Mouse (Mus musculus) embryonic facial prominence, embryonic 13.5 days (tissue): ENCODE measurements around the gene Tlk2. TPM values are rescaled to one million over a fixed set of nuclear protein-coding genes. Genes with fewer than 3 reads are reported as not detected.

Experiments used
- ATAC-seq: fragments of 200-750 bp; cut with Nextera tagmentation; 2 replicates; pipeline ENCODE4 v1.8.0; 2017; ENCODE audit warnings: low read depth; ENCODE audit not compliant: insufficient number of reproducible peaks, insufficient read depth, low FRiP score, low TSS enrichment
- H3K27ac ChIP-seq: fragments of 300-500 bp; sonication (generic); 2 replicates; pipeline ENCODE4 v1.5.1; 2015; ENCODE audit warnings: moderate library complexity, mild to moderate bottlenecking, inconsistent platforms
- H3K27me3 ChIP-seq: fragments of 300-500 bp; sonication (generic); 2 replicates; pipeline ENCODE4 v1.6.1; 2015; ENCODE audit warnings: mild to moderate bottlenecking, inconsistent platforms
- H3K36me3 ChIP-seq: fragments of 300-500 bp; sonication (generic); 2 replicates; pipeline ENCODE4 v1.6.1; 2015; ENCODE audit warnings: mild to moderate bottlenecking, inconsistent platforms
- H3K4me1 ChIP-seq: fragments of 300-500 bp; sonication (generic); 2 replicates; pipeline ENCODE4 v1.6.1; 2015; ENCODE audit warnings: inconsistent platforms
- H3K4me2 ChIP-seq: fragments of 300-500 bp; sonication (generic); 2 replicates; pipeline ENCODE4 v1.6.1; 2015; ENCODE audit warnings: moderate library complexity, mild to moderate bottlenecking, inconsistent platforms
- H3K4me3 ChIP-seq: fragments of 300-500 bp; sonication (generic); 2 replicates; pipeline ENCODE4 v1.5.1; 2015; ENCODE audit warnings: mild to moderate bottlenecking, inconsistent platforms
- H3K9ac ChIP-seq: fragments of 300-500 bp; sonication (generic); 2 replicates; pipeline ENCODE4 v1.6.1; 2015; ENCODE audit warnings: mild to moderate bottlenecking, inconsistent platforms
- H3K9me3 ChIP-seq: fragments of 300-500 bp; sonication (generic); 2 replicates; pipeline ENCODE4 v1.6.1; 2016; ENCODE audit warnings: inconsistent platforms
- whole genome bisulfite sequencing: fragments of 180-500 bp; shearing (Covaris S2); methylation state at CpG from one replicate; pipeline ENCODE4 v1.1.7; 2015; ENCODE audit warnings: mixed read lengths; 5-methylcytosine and 5-hydroxymethylcytosine counted together
- polyA plus RNA-seq: library from polyadenylated mRNA; unstranded; fragments of >200 nt; fragmentation: Nextera tagmentation; extraction: Ambion mirVana; gene quantifications from 2 replicates; pipeline ENCODE4 v1.2.1, GENCODE M21; 2015

Tlk2 gene
- polyA plus RNA-seq, 1 experiment from 2014 or later, result 23.9 TPM

GRCm38 (mm10) chr11:105264506-105264905, 85.9 kb downstream of the Tlk2 start:
- Histone ChIP-seq H3K9me3 (no peaks in the 10 kb centered on the region), H3K27ac (no peak overlapping the region), H3K27me3 (no peaks in the 10 kb centered on the region), H3K36me3 (peaks cover 48% of the 10 kb centered on the region), H3K4me3 (no peak overlapping the region), H3K4me1 (no peaks in the 10 kb centered on the region), H3K4me2 (no peak overlapping the region), H3K9ac (no peak overlapping the region)
- ATAC-seq, result no peak

DNA sequence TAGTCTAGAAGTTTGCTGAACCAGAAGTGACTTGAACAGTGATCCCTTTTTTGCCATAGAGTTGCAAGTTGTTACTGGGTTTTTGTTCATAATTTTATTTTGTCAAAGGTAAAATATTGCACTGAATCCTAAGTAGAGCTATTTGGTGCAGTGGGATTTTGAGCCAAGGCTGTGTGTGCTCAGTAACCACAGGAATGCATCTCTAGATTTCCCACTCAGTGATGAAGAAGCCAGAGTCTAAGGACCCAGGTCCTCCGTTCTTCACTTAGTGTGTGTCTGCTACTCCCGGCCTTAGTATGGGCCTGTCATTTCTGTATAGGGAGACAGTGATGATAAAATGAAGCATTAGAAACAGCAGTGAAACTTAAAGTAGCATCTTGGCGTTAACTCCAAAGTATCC, 86.4 kb downstream of the Tlk2 start:
- 69% methylated on average over 3 of the region's 3 CpGs for WGBS

GRCm38 (mm10) chr11:105270155-105270554, 91.5 kb downstream of the Tlk2 start:
- Histone ChIP-seq H3K4me1 (no peaks in the 10 kb centered on the region), H3K36me3 (peaks cover 58% of the 10 kb centered on the region), H3K27me3 (no peaks in the 10 kb centered on the region), H3K4me2 (no peak overlapping the region), H3K4me3 (no peak overlapping the region), H3K27ac (no peak overlapping the region), H3K9me3 (no peaks in the 10 kb centered on the region), H3K9ac (no peak overlapping the region)
- ATAC-seq, result no peak
- WGBS, result 14% methylated on average over 2 of the region's 2 CpGs

More for the DNA sequence above, 86.4 kb downstream of the Tlk2 start:
- no peak overlapping the region for H3K4me2 ChIP-seq
- no peaks in the 10 kb centered on the region for H3K9me3 ChIP-seq
- ATAC-seq, result no peak
- no peaks in the 10 kb centered on the region for H3K27me3 ChIP-seq
- no peak overlapping the region for H3K27ac ChIP-seq
- no peak overlapping the region for H3K4me3 ChIP-seq
- H3K9ac ChIP-seq, result no peak overlapping the region
- no peaks in the 10 kb centered on the region for H3K4me1 ChIP-seq
- peaks cover 46% of the 10 kb centered on the region for H3K36me3 ChIP-seq

DNA sequence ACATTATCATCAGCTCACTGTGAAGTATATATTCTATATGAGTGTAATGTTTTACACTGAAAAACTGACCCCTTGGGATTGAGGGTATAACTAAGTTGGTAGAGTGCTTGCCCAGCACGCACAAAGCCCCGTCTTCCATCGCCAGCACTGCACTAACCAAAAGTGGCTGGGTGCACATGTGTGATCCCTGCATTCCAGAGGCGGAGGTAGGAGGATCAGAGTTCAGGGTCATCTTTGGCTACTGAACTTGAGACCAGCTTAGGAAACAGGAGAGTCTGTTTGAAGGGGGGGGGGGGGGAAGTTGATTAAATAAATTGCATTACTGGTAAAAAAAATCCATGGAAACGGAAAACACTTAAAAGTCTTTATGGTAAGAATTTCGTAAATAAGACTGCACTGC, 101.8 kb downstream of the Tlk2 start:
- no peak overlapping the region for H3K4me2 ChIP-seq
- peaks cover 58% of the 10 kb centered on the region for H3K36me3 ChIP-seq
- no peak for ATAC-seq
- H3K9me3 ChIP-seq, result no peaks in the 10 kb centered on the region
- no peak overlapping the region for H3K27ac ChIP-seq
- no peaks in the 10 kb centered on the region for H3K27me3 ChIP-seq
- H3K9ac ChIP-seq, result no peak overlapping the region
- H3K4me1 ChIP-seq, result peaks cover 27% of the 10 kb centered on the region
- WGBS, result 55% methylated on average over 6 of the region's 6 CpGs
- H3K4me3 ChIP-seq, result no peak overlapping the region

- Histone ChIP-seq H3K9me3 (no peaks in the 10 kb centered on the region), H3K4me1 (peaks cover 32% of the 10 kb centered on the region), H3K36me3 (peaks cover 57% of the 10 kb centered on the region)
Measured at GRCm38 (mm10) chr11:105281291-105281690, 102.7 kb downstream of the Tlk2 start.

DNA sequence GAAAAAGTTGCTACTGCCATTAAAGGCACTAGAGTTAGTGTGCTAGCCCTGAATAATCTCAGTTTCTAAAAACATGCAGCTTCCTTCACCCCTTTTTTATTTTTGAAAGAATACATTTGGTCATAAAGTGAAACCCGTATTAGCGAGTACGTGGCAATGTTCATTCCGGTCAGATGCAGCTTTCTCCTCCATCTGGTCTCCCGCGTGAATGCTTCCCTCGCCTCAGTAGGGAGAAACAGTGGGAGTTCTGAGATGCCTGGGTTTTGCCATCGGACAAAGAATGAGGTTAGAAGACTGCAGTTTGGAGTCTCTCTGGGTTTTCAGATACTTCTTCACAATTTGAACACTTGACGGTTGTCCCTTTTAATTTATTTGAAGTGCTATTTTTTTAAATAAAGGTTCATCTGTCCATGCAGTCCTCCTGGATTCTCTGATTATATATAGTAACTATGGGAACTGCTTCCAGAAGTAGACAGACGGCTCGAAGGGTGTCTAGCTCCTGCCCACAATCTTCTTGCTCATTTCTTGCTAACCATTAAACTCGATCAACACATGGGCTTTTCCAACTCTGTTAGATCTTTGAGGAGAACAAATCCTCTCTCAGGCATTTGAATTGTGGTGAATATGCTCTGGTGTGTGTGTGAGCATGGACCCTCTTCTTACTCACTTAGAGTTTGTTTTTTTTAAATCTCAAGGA, 103.3 kb downstream of the Tlk2 start:
- ATAC-seq, result no peak
- H3K36me3 ChIP-seq, result peaks cover 57% of the 10 kb centered on the region
- no peak overlapping the region for H3K4me3 ChIP-seq
- no peak overlapping the region for H3K4me2 ChIP-seq
- peak overlapping the region; percentile 58 for H3K27ac ChIP-seq
- no peaks in the 10 kb centered on the region for H3K27me3 ChIP-seq
- WGBS, result 44% methylated on average over 12 of the region's 12 CpGs
- peaks cover 32% of the 10 kb centered on the region for H3K4me1 ChIP-seq
- no peak overlapping the region for H3K9ac ChIP-seq
- no peaks in the 10 kb centered on the region for H3K9me3 ChIP-seq

More at GRCm38 (mm10) chr11:105281291-105281690, 102.7 kb downstream of the Tlk2 start:
- WGBS, result 75% methylated on average over 7 of the region's 7 CpGs
- peak overlapping the region; percentile 58; the same call in 1 of the 2 replicates for H3K27ac ChIP-seq
- H3K4me2 ChIP-seq, result no peak overlapping the region
- no peak overlapping the region for H3K9ac ChIP-seq
- H3K27me3 ChIP-seq, result no peaks in the 10 kb centered on the region
- H3K4me3 ChIP-seq, result no peak overlapping the region
- ATAC-seq, result no peak

GRCm38 (mm10) chr11:105282460-105282859, 103.9 kb downstream of the Tlk2 start:
- Histone ChIP-seq H3K4me3 (no peak overlapping the region), H3K27ac (peak overlapping the region; percentile 58), H3K9me3 (no peaks in the 10 kb centered on the region), H3K36me3 (peaks cover 57% of the 10 kb centered on the region), H3K9ac (no peak overlapping the region), H3K27me3 (no peaks in the 10 kb centered on the region), H3K4me2 (no peak overlapping the region), H3K4me1 (peaks cover 32% of the 10 kb centered on the region)
- ATAC-seq, result peak; percentile 80; the same call in 1 of the 2 replicates
- whole genome bisulfite sequencing, result 17% methylated on average over 2 of the region's 2 CpGs

- no peak overlapping the region for H3K9ac ChIP-seq
- H3K27me3 ChIP-seq, result no peaks in the 10 kb centered on the region
- no peak for ATAC-seq
- peak overlapping the region; percentile 52 for H3K27ac ChIP-seq
- no peaks in the 10 kb centered on the region for H3K9me3 ChIP-seq
- H3K4me2 ChIP-seq, result no peak overlapping the region
- peaks cover 32% of the 10 kb centered on the region for H3K4me1 ChIP-seq
- no peak overlapping the region for H3K4me3 ChIP-seq
- WGBS, result 83% methylated on average over 9 of the region's 9 CpGs
- peaks cover 56% of the 10 kb centered on the region for H3K36me3 ChIP-seq
Measured at GRCm38 (mm10) chr11:105283016-105283415, 104.4 kb downstream of the Tlk2 start.

DNA sequence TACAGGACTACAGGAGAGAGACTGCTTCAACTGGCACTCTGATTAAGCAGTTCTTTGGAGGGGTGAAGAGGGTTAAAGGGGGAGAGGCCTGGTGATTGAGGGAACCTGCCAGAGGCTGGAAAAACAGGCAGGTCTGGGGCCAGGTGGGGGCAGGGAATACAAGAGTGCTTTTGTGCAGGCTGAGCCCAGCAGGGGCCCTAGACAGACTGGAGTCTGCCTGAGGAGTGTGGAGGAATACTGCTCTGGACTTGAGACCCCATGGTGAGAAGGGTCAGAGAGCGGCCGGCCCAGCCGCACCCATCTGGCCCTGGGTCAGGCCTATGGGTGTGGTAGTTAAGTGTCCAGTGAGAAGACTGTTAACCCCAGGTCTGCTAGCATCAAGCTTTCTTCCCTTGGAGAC, 107.1 kb downstream of the Tlk2 start:
- Histone ChIP-seq H3K36me3 (peaks cover 56% of the 10 kb centered on the region), H3K27ac (peak overlapping the region; percentile 78), H3K4me1 (peaks cover 52% of the 10 kb centered on the region), H3K4me2 (no peak overlapping the region; the same call in 1 of the 2 replicates), H3K9me3 (no peaks in the 10 kb centered on the region), H3K4me3 (no peak overlapping the region), H3K9ac (no peak overlapping the region), H3K27me3 (no peaks in the 10 kb centered on the region)
- ATAC-seq, result 0 out of 2 replicates have a peak, but pooled peaks have one; percentile 34
- WGBS, result 41% methylated on average over 3 of the region's 3 CpGs

DNA sequence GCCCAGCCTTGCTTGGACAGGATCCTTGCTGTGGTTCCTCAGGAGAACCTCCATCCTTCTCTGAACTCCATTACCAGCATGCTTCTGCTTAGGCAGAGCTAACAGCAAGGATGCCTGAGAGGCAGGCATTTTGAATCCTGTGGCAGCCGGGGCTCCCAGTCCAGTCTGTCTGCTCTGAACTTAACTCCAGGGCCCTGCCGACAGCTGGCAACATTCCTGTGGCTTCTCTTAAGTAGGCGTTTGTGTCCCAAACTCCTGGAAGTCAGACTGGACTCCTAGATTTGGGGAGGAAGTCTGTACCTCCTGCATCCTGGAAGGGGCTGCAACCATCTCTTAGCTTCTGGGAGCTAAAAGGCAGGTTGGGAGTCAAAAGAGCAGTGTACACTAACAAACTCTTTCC, 110.8 kb downstream of the Tlk2 start:
- H3K27ac ChIP-seq, result peak overlapping the region; percentile 35
- H3K4me3 ChIP-seq, result no peak overlapping the region
- WGBS, result 17% methylated on average over 3 of the region's 3 CpGs
- no peaks in the 10 kb centered on the region for H3K9me3 ChIP-seq
- H3K4me2 ChIP-seq, result no peak overlapping the region
- H3K36me3 ChIP-seq, result peaks cover 42% of the 10 kb centered on the region
- ATAC-seq, result no peak
- peaks cover 50% of the 10 kb centered on the region for H3K4me1 ChIP-seq
- no peaks in the 10 kb centered on the region for H3K27me3 ChIP-seq
- 0 out of 2 replicates have a peak overlapping the region, but pooled peaks have one; percentile 11 for H3K9ac ChIP-seq

- peak overlapping the region; percentile 80 for H3K4me3 ChIP-seq
- H3K4me2 ChIP-seq, result peak overlapping the region; percentile 83
- ATAC-seq, result peak; percentile 18; the same call in 1 of the 2 replicates
- H3K9me3 ChIP-seq, result no peaks in the 10 kb centered on the region
- H3K36me3 ChIP-seq, result peaks cover 37% of the 10 kb centered on the region
- 3% methylated on average over 10 of the region's 10 CpGs for WGBS
- peak overlapping the region; percentile 98 for H3K27ac ChIP-seq
- H3K27me3 ChIP-seq, result no peaks in the 10 kb centered on the region
- H3K4me1 ChIP-seq, result peaks cover 54% of the 10 kb centered on the region
- H3K9ac ChIP-seq, result peak overlapping the region; percentile 96
Measured at GRCm38 (mm10) chr11:105291681-105292123, 113.1 kb downstream of the Tlk2 start.
